Mouse (Mus musculus) liver, embryonic 11.5 days (tissue): ENCODE data around the gene Fgd3. TPM values are rescaled to one million over a fixed set of nuclear protein-coding genes. Genes with fewer than 3 reads are reported as not detected.
A peak's percentile ranks its signal among the peaks of the same experiment; 100 is the strongest.

ENCODE experiments used
- ATAC-seq: fragments of 200-750 bp; cut with Nextera tagmentation; replicated peaks from 2 replicates; pipeline ENCODE4 v1.8.0; 2017; ENCODE audit warnings: moderate number of reproducible peaks, mild to moderate bottlenecking, moderate TSS enrichment, moderate library complexity; ENCODE audit not compliant: low FRiP score
- DNase-seq: peaks from one replicate; pipeline ENCODE4 v3.0.0-alpha.2; 2017; ENCODE audit warnings: low spot score
- H3K27ac ChIP-seq: fragments of 300-500 bp; sonication (generic); 2 replicates; pipeline ENCODE4 v1.5.1; 2014; ENCODE audit warnings: mild to moderate bottlenecking, low read depth, low read length, control low read depth
- H3K27me3 ChIP-seq: fragments of 300-500 bp; sonication (generic); replicated peaks from 2 replicates; pipeline ENCODE4 v1.6.1; 2014; ENCODE audit warnings: low read length, mixed read lengths; ENCODE audit not compliant: control insufficient read depth, insufficient read depth
- H3K36me3 ChIP-seq: fragments of 300-500 bp; sonication (generic); 2 replicates; pipeline ENCODE4 v1.6.1; 2014; ENCODE audit warnings: mild to moderate bottlenecking, low read length, moderate library complexity, mixed read lengths; ENCODE audit not compliant: control insufficient read depth, insufficient read depth
- H3K4me1 ChIP-seq: fragments of 300-500 bp; sonication (generic); replicated peaks from 2 replicates; pipeline ENCODE4 v1.6.1; 2014; ENCODE audit warnings: low read length, mixed read lengths; ENCODE audit not compliant: control insufficient read depth, insufficient read depth
- H3K4me2 ChIP-seq: fragments of 300-500 bp; sonication (generic); 2 replicates; pipeline ENCODE4 v1.6.1; 2014; ENCODE audit warnings: mild to moderate bottlenecking, control low read depth, moderate library complexity
- H3K4me3 ChIP-seq: fragments of 300-500 bp; sonication (generic); 2 replicates; pipeline ENCODE4 v1.5.1; 2014; ENCODE audit warnings: low read depth, low read length, control low read depth
- H3K9ac ChIP-seq: fragments of 300-500 bp; sonication (generic); 2 replicates; pipeline ENCODE4 v1.6.1; 2014; ENCODE audit warnings: low read depth, low read length, control low read depth
- H3K9me3 ChIP-seq: fragments of 300-500 bp; sonication (generic); 2 replicates; pipeline ENCODE4 v1.6.1; 2016; ENCODE audit warnings: low read length, inconsistent platforms, mixed read lengths; ENCODE audit not compliant: control insufficient read depth
- WGBS: fragments of 180-500 bp; shearing (Covaris S2); extraction: QIAGEN DNeasy Blood & Tissue Kit; methylation state at CpG from one replicate; pipeline ENCODE4 v1.1.7; 2014; 5-methylcytosine and 5-hydroxymethylcytosine counted together
- polyA plus RNA-seq: library from polyadenylated mRNA; unstranded; fragments of >200 nt; fragmentation: Nextera tagmentation; extraction: Ambion mirVana; gene quantifications from 2 replicates; pipeline ENCODE4 v1.2.1, GENCODE M21; 2014

Fgd3 gene
- 0.74 and 0.92 TPM in 2 replicates for polyA plus RNA-seq

DNA sequence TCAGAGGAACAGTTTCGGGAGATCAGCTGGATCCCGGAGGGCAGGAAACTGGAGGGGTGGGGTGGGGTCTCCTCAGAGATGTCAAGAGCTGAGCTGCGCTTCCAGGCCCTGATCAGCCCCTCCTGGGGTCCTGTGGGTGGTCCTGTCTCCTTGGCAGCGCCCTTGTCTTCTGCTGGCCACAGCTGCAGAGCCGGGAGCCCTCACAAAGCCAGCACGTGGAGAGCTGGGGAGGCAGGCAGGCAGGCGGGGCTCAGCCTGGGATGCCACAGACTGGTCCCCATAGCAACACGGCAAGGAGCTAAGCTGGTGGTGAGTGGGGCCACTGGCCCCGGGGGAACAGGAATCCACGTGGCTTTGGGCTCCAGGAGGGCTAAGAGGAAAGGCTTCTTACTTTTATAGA is at the start of gene Fgd3:
Gene Fgd3 (minus strand): TSS at position 272 of the 400 bp plus-strand sequence.
- Histone ChIP-seq H3K27ac (no peak within 1 kb of the TSS), H3K4me1 (no peaks in the 10 kb centered on the region), H3K36me3 (no peaks in the 10 kb centered on the region), H3K9ac (no peak within 1 kb of the TSS), H3K9me3 (no peaks in the 10 kb centered on the region), H3K27me3 (no peaks in the 10 kb centered on the region), H3K4me2 (peak within 1 kb of the TSS; percentile 14), H3K4me3 (no peak within 1 kb of the TSS)
- no peak for DNase-seq
- ATAC-seq = 0 out of 2 replicates have a peak, but pooled peaks have one; percentile 29
- WGBS = 28% methylated on average over 10 of the region's 10 CpGs

DNA sequence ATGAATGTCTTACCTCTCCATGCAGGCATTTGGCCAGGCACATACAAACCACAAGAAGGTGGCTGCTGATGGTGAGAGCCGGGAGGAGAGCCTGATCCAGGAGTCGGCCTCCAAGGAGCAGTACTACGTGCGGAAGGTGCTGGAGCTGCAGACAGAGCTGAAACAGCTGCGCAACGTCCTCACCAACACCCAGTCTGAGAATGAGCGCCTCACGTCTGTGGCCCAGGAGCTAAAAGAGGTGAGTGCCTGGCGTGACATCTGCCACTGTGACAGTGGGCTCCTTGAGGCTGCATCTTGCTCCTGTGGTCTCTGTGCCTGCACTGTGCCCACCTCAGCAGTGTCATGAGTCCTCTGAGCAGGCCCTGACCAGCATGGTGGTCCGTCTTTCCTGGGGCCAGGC is 49.3 kb upstream of the Fgd3 start:
- H3K27me3 ChIP-seq = no peaks in the 10 kb centered on the region
- H3K4me3 ChIP-seq = no peak overlapping the region
- H3K9me3 ChIP-seq = no peaks in the 10 kb centered on the region
- H3K4me1 ChIP-seq = peaks cover 32% of the 10 kb centered on the region
- H3K36me3 ChIP-seq = peaks cover 5% of the 10 kb centered on the region
- no peak overlapping the region for H3K9ac ChIP-seq
- 91% methylated on average over 10 of the region's 10 CpGs for WGBS
- H3K4me2 ChIP-seq = no peak overlapping the region
- ATAC-seq (no peak), DNase-seq (no peak)
- H3K27ac ChIP-seq = no peak overlapping the region

DNA sequence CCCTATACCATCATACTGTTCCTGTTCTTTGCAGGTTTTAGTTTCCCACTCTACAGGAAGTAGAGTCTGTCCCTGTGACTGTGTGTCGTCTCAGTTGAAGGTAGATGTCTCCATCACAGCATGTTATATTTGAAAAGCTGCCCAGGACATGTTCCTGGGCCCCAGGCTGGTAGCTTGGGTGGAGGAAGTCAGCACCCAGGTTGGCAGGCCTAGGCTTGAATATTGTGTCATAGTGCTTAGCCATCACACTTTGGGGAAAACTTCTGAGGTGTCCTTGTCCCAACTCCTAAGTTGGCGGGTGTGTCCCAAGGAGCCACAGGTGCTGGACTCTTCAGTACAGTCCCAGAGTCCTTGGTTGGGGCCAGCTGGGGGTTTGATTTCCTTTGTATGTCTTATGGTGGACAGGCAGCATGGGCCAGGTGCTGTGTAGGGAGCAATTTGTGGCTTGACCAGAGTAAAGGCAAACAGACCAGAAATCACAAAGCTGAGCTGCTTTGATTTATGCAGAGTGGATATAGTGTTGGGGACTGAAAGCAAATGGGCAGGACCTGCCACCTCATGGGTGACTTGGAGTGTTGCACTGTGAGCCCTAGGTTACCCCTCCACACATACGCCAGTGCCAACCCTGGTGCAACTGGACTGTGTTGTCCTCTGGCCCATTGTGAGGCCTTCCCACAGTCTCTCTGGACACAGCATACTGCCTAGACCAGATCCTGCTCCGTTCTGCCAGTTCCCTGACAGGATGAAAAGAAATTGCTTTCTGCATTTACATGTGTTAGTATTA is 47.7 kb upstream of the Fgd3 start:
- Histone ChIP-seq H3K27me3 (no peaks in the 10 kb centered on the region), H3K36me3 (peaks cover 5% of the 10 kb centered on the region), H3K4me1 (peaks cover 32% of the 10 kb centered on the region), H3K4me3 (no peak overlapping the region), H3K4me2 (no peak overlapping the region), H3K9me3 (no peaks in the 10 kb centered on the region), H3K9ac (no peak overlapping the region), H3K27ac (no peak overlapping the region)
- 81% methylated on average over 4 of the region's 4 CpGs for WGBS
- ATAC-seq (no peak), DNase-seq (no peak)

- Histone ChIP-seq H3K9ac (no peak overlapping the region), H3K4me2 (no peak overlapping the region), H3K4me3 (no peak overlapping the region), H3K9me3 (no peaks in the 10 kb centered on the region), H3K27ac (no peak overlapping the region), H3K4me1 (peaks cover 25% of the 10 kb centered on the region), H3K36me3 (peaks cover 5% of the 10 kb centered on the region; the same call in 1 of the 2 replicates), H3K27me3 (no peaks in the 10 kb centered on the region)
- ATAC-seq (no peak), DNase-seq (no peak)
- 69% methylated on average over 2 of the region's 2 CpGs for WGBS
Observed at GRCm38 (mm10) chr13:49364716-49365115, 44.6 kb upstream of the Fgd3 start.

DNA sequence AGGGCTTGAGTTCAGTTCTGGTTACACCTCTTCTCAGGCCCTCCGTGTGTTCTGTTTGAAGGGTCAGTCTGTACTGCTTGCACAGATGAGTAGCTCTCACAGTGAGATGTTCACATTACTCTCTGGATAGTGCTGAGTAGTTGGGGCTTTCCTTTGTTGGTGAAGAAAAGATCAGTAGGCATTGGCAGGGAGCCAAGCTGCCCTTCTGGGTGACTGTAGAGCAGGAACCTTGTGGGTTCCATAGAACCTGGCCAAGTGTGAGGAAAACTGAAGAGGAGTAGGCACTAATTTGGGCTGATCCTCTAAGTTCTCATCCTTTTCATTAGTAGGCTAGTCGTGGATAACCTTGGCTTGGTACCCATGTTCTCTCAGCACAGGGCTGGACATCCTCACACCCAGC is 42.7 kb upstream of the Fgd3 start:
- Histone ChIP-seq H3K9ac (no peak overlapping the region), H3K4me3 (no peak overlapping the region), H3K36me3 (no peaks in the 10 kb centered on the region), H3K27ac (no peak overlapping the region), H3K4me2 (no peak overlapping the region), H3K9me3 (no peaks in the 10 kb centered on the region), H3K27me3 (no peaks in the 10 kb centered on the region), H3K4me1 (peaks cover 32% of the 10 kb centered on the region)
- ATAC-seq (no peak), DNase-seq (no peak)
- 94% methylated on average over 2 of the region's 2 CpGs for WGBS

GRCm38 (mm10) chr13:49362364-49362763 is 42.3 kb upstream of the Fgd3 start:
- peaks cover 30% of the 10 kb centered on the region for H3K4me1 ChIP-seq
- ATAC-seq (no peak), DNase-seq (no peak)
- peaks cover 2% of the 10 kb centered on the region; the same call in 1 of the 2 replicates for H3K36me3 ChIP-seq
- H3K4me3 ChIP-seq = no peak overlapping the region
- H3K27ac ChIP-seq = no peak overlapping the region
- H3K4me2 ChIP-seq = no peak overlapping the region
- WGBS = 91% methylated on average over 7 of the region's 7 CpGs
- H3K27me3 ChIP-seq = no peaks in the 10 kb centered on the region
- no peaks in the 10 kb centered on the region for H3K9me3 ChIP-seq
- H3K9ac ChIP-seq = no peak overlapping the region

- Histone ChIP-seq H3K9ac (no peak overlapping the region), H3K4me3 (no peak overlapping the region), H3K9me3 (no peaks in the 10 kb centered on the region), H3K4me2 (peak overlapping the region; percentile 28), H3K36me3 (peaks cover 6% of the 10 kb centered on the region; the same call in 1 of the 2 replicates), H3K27me3 (no peaks in the 10 kb centered on the region), H3K27ac (peak overlapping the region; percentile 56; the same call in 1 of the 2 replicates), H3K4me1 (peaks cover 27% of the 10 kb centered on the region)
- WGBS = 20% methylated on average over 3 of the region's 3 CpGs
- 0 out of 2 replicates have a peak, but pooled peaks have one; percentile 32 for ATAC-seq
- no peak for DNase-seq
Observed at GRCm38 (mm10) chr13:49360906-49361406, 40.8 kb upstream of the Fgd3 start.

- Histone ChIP-seq H3K9me3 (no peaks in the 10 kb centered on the region), H3K4me2 (peak overlapping the region; percentile 35), H3K4me1 (peaks cover 38% of the 10 kb centered on the region), H3K27me3 (no peaks in the 10 kb centered on the region), H3K36me3 (peaks cover 6% of the 10 kb centered on the region; the same call in 1 of the 2 replicates), H3K4me3 (no peak overlapping the region), H3K9ac (no peak overlapping the region), H3K27ac (peak overlapping the region; percentile 25; the same call in 1 of the 2 replicates)
- DNase-seq (no peak), ATAC-seq (peak; percentile 42)
- WGBS = 74% methylated on average over 3 of the region's 3 CpGs
Observed at GRCm38 (mm10) chr13:49358184-49358583, 38.1 kb upstream of the Fgd3 start.
